Mouse (Mus musculus): Measurements from ENCODE around the gene Gtsf1l. TPM values are rescaled to one million over a fixed set of nuclear protein-coding genes. Genes with fewer than 3 reads are reported as not detected.
A peak's percentile ranks its signal among the peaks of the same experiment; 100 is the strongest.
"Not testable (repeated sequence)": the region's sequence is repeated elsewhere in the genome, so short reads cannot be mapped to it uniquely, and the experiment has no call there.

The Gtsf1l gene
- total RNA-seq, 2 experiments from 2014 or later = not detected

GRCm38 (mm10) chr2:163074808-163075207 is 12.8 kb downstream of the Gtsf1l start:
- DNase-seq (ENCODE audit: low spot score in 2 of 2) = no peak
- Histone ChIP-seq H3K27ac (no peak overlapping the region), H3K4me3 (no peak overlapping the region)
- TF ChIP-seq CTCF (conservative IDR thresholded peaks at IDR 0.05) = no peak

GRCm38 (mm10) chr2:163074006-163074405 is 13.6 kb downstream of the Gtsf1l start:
- TF ChIP-seq CTCF (conservative IDR thresholded peaks at IDR 0.05) = no peak
- no peak for DNase-seq (ENCODE audit: low spot score in 2 of 2)
- H3K27ac ChIP-seq = no peak overlapping the region
- H3K4me3 ChIP-seq = no peak overlapping the region

GRCm38 (mm10) chr2:163073023-163073757 is 14.5 kb downstream of the Gtsf1l start:
- Histone ChIP-seq H3K27ac (no peak overlapping the region), H3K4me3 (no peak overlapping the region)
- no peak for DNase-seq (ENCODE audit: low spot score in 2 of 2)
- no peak for TF ChIP-seq CTCF (conservative IDR thresholded peaks at IDR 0.05)

GRCm38 (mm10) chr2:163071590-163071989 is 16.1 kb downstream of the Gtsf1l start:
- TF ChIP-seq CTCF (conservative IDR thresholded peaks at IDR 0.05) = no peak
- DNase-seq (ENCODE audit: low spot score in 2 of 2) = no peak
- Histone ChIP-seq H3K4me3 (no peak overlapping the region), H3K27ac (no peak overlapping the region)

- DNase-seq (ENCODE audit: low spot score in 2 of 2) = no peak
- Histone ChIP-seq H3K4me3 (no peak overlapping the region), H3K27ac (no peak overlapping the region)
- peak; percentile 36 for TF ChIP-seq CTCF (conservative IDR thresholded peaks at IDR 0.05)
Observed at GRCm38 (mm10) chr2:163070213-163070612, 17.4 kb downstream of the Gtsf1l start.

GRCm38 (mm10) chr2:163067233-163067632 is 20.4 kb downstream of the Gtsf1l start:
- no peak overlapping the region for H3K4me3 ChIP-seq
- TF ChIP-seq CTCF (conservative IDR thresholded peaks at IDR 0.05) = no peak
- no peak for DNase-seq (ENCODE audit: low spot score in 2 of 2)

GRCm38 (mm10) chr2:163066326-163066725 is 21.3 kb downstream of the Gtsf1l start:
- H3K27ac ChIP-seq = no peak overlapping the region
- no peak for DNase-seq (ENCODE audit: low spot score in 2 of 2)
- TF ChIP-seq CTCF (conservative IDR thresholded peaks at IDR 0.05) = no peak
- no peak overlapping the region for H3K4me3 ChIP-seq

More at GRCm38 (mm10) chr2:163067233-163067632, 20.4 kb downstream of the Gtsf1l start:
- no peak overlapping the region for H3K27ac ChIP-seq

GRCm38 (mm10) chr2:163062119-163062508 is 25.5 kb downstream of the Gtsf1l start:
- no peak for DNase-seq (ENCODE audit: low spot score in 2 of 2)
- TF ChIP-seq CTCF (conservative IDR thresholded peaks at IDR 0.05) = no peak
- H3K4me3 ChIP-seq = no peak overlapping the region
- no peak overlapping the region for H3K27ac ChIP-seq

- H3K4me3 ChIP-seq = no peak overlapping the region
- no peak for TF ChIP-seq CTCF (conservative IDR thresholded peaks at IDR 0.05)
- DNase-seq (ENCODE audit: low spot score in 2 of 2) = no peak
- H3K27ac ChIP-seq = no peak overlapping the region
Observed at GRCm38 (mm10) chr2:163061203-163062118, 26.2 kb downstream of the Gtsf1l start.

- no peak for TF ChIP-seq CTCF (conservative IDR thresholded peaks at IDR 0.05)
- Histone ChIP-seq H3K4me3 (no peak overlapping the region), H3K27ac (no peak overlapping the region)
- no peak for DNase-seq (ENCODE audit: low spot score in 2 of 2)
Observed at GRCm38 (mm10) chr2:163060630-163061029, 27.0 kb downstream of the Gtsf1l start.

GRCm38 (mm10) chr2:163058981-163059380 is 28.7 kb downstream of the Gtsf1l start:
- not testable (repeated sequence) for H3K27ac ChIP-seq; H3K4me3 ChIP-seq; DNase-seq (ENCODE audit: low spot score in 2 of 2)

GRCm38 (mm10) chr2:163056584-163056983 is 31.1 kb downstream of the Gtsf1l start:
- TF ChIP-seq CTCF (conservative IDR thresholded peaks at IDR 0.05) = no peak
- Histone ChIP-seq H3K27ac (no peak overlapping the region), H3K4me3 (no peak overlapping the region)
- no peak for DNase-seq (ENCODE audit: low spot score in 2 of 2)

GRCm38 (mm10) chr2:163055715-163056114 is 31.9 kb downstream of the Gtsf1l start:
- DNase-seq (ENCODE audit: low spot score in 2 of 2) = no peak
- H3K4me3 ChIP-seq = no peak overlapping the region

More at GRCm38 (mm10) chr2:163055715-163056114, 31.9 kb downstream of the Gtsf1l start:
- TF ChIP-seq CTCF (conservative IDR thresholded peaks at IDR 0.05) = no peak
- no peak overlapping the region for H3K27ac ChIP-seq

Measured in layer of hippocampus, adult 2 months (tissue).